Mouse (Mus musculus) heart, adult 11 months (tissue): ENCODE results near the gene Cdk2ap2.
"Not testable (repeated sequence)": the region's sequence is repeated elsewhere in the genome, so short reads cannot be mapped to it uniquely, and the experiment has no call there.

Source experiments
- DNase-seq: peaks from one replicate; pipeline ENCODE4 v3.0.0; 2022

Gene Cdk2ap2

DNA sequence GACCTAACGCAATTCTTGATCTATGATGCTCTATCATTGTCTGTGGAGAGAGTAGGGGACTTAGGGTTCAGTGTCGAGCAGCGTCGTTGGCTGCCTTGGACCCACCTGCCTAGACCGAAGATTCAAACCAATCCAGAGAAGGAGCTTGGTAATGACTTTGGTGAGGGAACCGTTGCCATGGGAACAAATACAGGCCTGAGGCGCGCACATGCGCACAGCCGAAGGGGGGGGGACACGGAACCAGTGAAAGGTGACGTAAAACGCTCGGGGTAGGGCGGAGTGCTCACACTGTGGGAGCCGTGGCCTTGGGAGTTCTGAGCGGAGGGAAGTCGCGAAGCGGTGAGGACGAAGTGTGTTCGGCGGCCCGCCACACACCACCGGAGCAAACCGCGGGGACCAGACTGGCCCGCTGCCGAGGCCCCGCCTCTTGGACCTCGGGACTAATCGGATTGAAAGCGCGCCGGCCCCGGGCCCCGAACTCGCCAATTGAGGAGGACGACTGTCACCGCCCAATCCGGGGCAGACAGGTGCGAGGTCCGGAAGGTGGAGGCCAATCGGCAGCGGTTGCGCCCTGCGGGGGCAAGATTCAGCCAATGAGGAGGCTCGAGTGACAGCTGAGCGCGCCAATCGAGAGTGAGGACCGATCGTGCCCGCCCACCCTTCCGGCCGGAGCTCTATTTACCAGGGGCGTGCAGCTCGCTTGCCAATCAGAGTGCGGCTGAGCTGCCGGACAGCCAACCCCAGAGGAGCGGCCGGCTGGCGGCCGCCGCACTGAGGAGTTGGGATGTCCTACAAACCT lies at the start of gene Cdk2ap2:
Cdk2ap2 (plus strand) TSS at position 541 of the 799 bp plus-strand sequence.
- peak; percentile 100 for DNase-seq

DNA sequence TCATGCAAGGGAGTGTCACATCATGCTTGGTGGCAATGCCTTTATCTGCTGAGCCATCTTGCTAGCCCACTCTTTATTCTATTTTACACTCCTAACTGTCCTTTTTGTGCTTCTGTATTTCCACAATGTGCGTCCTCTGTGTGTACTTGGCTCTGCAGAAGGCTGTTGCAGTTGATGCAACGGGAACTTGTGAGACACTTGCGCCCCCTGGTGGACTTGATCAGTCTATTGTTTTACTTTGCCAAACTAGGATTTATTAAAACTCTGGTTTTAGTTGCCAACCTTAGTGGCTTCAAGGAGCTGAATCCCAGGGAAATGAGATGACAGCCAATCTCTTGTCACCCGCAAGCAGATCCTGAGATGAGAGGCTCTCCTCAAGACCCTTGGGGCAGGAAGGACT lies 49.1 kb upstream of the Cdk2ap2 start:
- peak; percentile 94 for DNase-seq

DNA sequence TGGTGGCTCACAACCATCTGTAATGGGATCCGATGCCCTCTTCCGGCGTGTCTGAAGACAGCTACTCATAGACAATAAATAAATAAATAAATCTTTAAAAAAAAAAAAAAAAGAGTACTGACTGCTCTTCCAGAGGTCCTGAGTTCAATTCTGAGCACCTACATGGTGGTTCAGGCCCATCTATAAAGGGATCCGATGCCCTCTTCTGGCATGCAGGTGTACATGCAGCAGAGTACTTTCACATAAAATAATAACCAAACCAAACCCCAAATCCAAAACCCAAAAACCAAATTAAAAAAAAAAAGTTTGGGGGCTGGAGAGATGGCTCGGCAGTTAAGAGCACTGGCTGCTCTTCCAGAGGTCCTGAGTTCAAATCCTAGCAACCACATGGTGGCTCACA lies 47.9 kb upstream of the Cdk2ap2 start:
- DNase-seq = not testable (repeated sequence)

DNA sequence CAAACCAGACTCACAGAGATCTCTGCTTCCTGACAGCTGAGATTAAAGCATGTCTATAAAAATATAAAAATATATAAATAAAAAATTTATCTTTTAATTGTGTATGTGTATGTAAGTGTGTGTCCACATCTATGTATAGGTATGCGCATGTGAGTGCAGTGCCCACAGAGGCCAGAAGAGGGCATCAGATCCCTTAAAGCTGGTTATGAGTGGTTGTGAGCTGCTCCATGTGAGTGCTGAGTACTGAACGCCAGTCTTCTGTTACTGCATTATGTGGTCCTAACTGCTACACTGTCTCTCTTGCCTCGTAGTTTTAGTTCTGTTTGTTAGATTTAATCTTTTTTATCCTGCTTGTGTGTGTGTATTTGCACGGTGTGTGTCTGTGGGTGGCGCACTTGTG lies 46.0 kb upstream of the Cdk2ap2 start:
- DNase-seq = peak; percentile 87

DNA sequence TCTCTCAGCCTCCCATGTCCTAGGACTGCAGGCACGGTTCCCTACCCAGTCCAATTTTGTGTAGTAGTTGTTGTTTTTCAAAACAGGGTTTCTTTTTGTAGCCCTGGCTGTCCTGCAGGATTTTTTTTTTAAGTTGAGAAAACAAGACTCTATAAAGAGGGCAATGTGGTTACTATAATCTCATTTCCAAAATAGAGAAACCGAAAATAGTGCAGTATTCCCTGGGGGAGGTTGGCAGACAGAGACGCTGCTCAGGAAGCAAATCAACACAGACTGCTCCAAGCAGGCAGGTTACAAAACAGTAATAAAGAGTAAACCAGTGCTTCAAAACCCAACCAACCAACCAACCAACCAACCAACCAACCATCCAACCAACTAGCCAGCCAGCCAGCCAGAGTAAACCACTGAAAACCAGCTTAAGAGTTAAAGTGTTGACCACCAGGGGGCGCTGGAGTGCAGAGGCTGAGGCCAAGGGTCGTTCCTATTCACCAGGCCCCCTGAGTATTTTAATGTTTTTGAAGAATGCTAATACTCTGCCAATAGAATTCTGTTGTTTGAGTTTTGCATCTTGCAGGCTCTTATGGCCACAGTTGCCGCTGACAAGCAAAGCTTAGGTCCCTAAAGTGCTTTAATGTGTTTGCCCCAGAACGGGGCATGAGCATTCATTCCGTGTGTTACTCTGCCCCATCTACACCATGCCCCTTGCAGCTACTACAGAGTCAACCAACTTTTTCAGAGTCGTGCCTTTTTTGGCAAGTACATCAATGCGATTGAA lies 45.1 kb upstream of the Cdk2ap2 start:
- DNase-seq = peak; percentile 94

DNA sequence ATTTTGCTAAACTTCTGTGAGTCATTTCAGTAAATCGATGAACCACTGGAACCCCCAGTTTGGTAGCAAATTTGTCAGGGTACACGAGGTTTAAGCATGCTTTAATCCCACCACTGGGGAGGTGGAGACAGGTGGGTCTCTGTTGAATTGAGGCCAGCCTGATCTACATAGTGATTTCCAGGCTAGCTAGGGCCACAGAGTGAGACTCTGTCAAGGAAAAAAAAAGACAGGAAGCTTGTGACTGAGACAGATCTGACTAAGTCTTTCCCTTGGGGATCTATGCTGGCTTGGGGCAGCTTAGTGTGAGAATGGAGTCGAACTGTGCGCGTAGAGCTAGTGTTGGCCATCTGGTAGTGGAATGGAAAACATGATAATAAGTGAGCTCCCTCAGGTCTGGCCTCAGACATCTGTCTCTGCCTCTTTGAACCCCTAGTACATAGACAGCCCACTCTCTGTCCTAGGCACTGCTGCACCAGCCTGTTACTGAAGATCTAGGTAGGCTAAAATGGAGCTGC lies 44.4 kb upstream of the Cdk2ap2 start:
- DNase-seq = peak; percentile 89

DNA sequence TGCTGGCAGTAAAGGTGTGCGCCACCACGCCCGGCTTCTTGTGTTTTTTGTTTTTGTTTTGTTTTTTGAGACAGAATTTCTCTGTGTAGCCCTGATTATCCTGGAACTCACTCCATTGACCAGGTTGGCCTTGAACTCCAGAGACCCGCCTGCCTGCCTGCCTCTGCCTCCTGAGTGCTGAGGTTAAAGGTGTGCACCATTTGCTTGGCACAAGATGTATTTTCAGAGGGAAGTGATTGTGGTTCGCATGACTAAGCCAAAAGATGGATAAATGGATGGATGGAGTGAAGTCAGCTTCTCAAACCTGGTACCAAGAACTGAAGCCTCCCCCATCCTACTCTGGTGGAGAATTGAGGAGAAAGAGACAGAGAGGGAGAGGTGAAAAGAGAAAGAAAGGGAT lies 42.4 kb upstream of the Cdk2ap2 start:
- DNase-seq = peak; percentile 66

DNA sequence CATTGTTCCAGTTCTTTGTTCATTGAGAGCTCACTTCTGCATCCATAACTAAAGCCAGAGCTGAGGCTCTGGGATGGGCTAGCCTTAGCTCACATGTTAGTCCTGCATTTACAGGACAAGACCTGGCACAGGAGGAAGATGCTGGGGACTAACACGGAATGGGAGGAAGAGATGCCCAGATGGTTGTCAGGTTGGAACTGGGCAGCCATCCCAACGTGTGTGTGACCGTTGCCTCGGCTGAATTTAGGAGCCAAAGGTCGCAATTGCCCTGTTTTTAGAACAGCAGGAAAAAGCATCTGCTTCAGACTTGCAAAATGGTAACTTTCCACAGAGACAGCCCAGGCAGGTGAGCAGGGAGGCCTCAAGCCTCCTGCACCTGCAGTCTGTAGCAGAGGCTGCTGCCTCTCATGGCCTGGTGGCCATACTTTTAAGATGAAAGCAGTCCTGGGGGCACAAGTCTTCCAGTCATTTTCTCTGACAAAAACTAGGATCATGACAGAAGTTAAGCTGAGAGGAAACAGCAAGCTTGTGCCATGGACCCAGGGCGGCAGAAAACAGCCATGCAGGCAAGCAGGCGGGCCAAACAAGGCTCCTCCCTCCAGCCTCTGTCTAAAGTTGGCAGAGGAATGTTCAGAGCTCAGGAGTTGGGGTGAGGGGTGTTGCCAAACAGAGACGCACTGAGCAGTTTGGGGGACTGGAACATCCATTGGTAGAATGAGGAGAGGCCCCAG lies 41.6 kb upstream of the Cdk2ap2 start:
- DNase-seq = peak; percentile 82

DNA sequence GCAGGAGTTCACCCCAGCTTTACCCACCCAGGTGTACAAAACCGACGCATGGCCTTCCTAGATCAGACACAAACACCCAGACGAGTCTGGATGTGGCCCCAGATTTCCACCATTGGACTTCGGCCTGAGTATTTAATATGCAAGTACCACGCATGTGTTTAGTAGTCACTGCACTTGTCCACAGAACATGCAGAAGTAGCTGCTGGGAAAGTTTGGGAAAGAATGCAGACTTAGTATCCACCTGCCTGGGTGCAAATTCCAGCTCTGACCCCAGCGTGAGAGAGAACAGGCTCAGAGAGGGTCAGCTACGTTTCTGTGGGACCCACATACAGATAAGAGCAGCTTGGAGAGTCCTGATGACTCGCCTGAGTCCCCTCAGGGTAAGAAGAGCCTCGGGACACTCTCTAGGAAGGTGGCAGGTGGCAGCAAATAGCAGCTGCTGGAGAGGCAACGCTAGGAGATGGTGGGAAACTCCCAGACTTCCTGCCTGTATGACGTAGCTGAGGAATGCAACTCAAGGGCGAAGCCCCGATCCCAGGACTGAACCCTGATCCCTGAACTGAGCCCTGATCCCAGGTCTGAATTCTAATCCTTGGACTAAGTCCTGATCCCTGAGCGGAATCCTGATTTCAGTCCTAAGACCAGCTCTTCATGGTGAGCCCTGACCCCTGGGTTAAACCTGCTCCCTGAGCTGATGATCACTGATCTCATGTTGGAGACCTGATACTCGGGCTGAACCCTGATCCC lies 40.9 kb upstream of the Cdk2ap2 start:
- DNase-seq = no peak

DNA sequence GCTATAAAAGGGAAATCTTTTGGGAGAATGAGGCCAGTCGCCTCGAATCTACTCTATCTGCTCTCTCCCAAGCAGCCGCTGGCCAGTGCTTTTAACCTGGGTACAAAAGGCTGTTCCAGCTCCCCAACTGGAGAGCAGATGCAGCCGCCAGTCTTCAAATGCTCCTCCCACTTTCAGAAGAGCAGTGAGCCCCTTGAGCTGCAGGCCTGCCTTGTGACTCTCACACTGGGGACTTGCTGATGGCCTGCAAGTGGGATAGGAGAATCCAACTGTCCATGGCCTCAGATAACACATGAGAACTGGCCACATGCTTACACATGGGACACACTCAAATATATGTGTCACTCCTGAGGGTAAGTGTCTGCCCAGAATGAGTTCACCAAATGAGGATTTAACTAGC lies 40.3 kb upstream of the Cdk2ap2 start:
- DNase-seq = peak; percentile 96

DNA sequence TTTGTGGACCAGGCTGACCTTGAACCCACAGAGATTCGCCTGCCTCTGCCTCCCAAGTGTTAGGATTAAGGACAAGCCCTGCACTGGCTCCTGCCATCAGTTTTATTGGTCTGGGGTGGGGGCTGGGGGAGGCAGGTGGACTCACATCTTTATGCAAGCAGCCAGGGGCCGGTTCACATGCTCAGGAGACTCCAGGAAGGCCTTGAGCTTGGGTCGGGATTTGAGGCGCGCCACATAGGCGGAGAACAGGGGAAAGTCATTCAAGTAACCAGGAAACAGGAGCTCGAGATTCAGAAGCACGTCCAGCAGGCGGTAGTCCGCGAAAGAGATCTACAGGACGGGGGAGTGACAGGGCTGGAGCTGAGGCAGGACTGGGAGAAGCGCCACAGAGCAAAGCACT lies 39.6 kb upstream of the Cdk2ap2 start:
- DNase-seq = no peak

DNA sequence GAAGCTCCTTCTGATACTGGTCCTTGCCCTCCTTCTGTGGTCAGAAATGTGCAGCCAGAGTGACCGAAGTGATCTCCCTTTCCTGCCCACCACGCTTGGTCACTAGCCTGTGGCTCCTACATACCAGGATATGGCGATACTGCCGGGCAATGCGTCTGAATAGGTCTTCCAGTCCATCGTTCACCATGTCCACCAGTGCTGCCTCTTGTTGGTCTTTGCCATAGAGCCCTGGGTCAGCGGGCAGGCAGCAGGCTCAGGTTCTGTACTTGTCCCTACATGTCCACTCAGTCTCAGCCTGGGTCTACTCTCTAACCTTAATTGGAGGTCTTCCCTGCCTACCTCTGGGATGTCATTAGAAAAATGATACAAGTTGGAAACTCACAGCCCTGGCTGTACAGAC lies 39.0 kb upstream of the Cdk2ap2 start:
- DNase-seq = peak; percentile 78

DNA sequence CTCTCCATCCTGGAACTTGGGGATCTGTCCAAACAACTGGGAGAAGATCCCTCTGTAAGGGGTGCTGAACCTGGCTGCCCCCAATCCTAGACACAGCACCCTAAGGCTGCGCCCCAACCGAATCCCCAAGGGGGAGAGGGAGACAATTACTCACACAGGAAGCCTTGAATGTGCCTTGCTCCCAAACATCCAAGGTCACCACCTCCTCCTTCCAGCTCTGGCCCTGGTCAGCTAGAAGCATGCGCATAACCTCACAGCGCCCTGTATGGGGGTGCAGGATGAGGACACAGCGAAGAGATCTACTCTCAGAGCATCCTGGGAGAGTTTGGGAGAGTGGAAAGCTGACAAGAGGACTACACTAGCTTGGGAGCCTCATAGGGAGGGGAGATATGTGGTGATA lies 38.4 kb upstream of the Cdk2ap2 start:
- peak; percentile 88 for DNase-seq

DNA sequence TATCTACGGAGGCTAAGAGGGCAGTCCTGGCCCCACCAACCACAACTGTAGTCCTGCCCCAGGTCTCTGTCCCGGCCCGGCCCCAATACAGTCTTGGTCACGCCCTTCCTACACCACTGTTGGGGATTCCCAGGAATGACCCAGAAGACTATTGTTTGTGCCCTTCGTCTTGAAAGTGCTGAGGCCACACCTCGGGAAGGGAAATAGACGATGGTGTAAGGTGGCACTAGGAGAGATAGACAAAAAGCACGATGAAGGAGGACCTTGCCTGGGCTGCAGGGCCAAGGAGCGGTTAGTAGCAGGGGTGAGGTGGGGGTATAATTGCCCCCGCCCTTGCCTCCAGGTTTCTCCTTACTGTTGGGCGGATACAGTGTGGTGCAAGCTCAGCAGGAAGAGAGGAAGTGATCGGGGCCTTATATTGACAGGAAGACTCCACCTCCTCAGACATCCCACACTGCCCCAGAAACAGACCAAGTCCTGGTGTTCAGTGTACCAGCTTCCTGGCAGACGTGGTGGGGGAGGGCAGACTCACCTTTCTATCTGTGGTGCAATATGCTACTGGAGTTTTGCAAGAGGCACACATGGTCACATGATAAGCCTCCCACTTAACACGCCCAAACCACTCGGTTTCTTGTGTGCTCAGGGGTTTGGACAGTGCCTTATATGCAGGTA lies 37.8 kb upstream of the Cdk2ap2 start, which contains the start of gene Gstp3:
Gstp3 (minus strand) TSS at position 501 of the 672 bp plus-strand sequence.
- peak; percentile 85 for DNase-seq

DNA sequence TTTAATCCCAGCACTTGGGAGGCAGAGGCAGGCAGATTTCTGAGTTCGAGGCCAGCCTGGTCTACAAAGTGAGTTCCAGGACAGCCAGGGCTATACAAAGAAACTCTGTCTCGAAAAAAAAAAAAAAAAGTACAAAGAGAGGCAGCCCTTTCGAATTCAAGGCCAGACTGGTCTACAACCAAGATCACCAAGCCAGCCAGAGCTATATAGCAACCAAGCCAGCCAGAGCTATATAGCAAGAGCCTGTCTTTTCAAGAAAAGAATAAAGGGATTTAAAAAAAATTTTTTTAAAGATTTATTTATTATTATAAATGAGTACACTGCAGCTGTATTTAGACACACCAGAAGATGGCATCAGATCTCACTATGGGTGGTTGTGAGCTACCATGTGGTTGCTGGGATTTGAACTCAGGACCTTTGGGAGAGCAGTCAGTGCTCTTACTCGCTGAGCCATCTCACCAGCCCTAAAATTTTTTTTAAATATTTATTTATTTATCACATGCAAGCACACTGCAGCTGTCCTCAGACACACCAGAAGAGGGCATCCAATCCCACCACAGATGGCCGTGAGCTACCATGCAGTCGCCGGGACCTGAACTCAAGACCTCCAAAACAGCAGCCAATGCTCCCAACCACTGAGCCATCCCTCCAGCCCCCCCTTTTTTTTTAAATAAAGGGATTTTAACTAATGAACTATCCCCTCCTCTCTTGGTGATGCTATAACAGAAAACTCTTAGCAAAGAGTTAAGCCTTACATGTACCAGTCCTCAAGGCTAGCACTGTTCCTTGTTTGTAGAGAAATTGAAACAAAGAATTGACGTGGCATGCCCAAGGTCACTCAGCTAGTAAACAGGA lies 36.7 kb upstream of the Cdk2ap2 start:
- peak; percentile 58 for DNase-seq

DNA sequence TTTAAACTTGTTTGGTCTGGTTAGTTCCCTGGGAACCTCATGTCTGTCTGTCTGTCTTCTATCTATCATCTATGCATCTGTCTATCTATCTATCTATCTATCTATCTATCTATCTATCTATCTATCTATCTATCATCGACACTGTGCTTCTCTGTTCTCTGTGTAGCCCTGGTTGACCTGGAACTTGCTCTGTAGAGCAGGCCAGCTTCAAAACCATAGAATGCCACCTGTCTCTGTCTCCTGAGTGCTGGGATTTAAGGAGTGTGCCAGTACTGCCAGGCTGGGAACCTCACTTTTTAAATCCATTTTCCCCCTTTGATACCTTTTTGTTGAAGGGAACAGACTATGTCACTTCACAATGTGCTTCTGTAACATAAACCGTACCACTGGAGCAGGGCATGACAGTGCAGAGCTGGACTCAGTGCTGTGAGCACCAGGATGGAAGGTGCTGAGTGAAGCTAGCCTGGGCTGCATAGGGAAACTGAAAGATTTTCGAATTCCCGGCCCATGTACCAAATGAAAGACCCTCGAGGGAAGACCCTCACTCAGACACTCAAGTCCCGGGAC lies 36.0 kb upstream of the Cdk2ap2 start:
- peak; percentile 83 for DNase-seq

DNA sequence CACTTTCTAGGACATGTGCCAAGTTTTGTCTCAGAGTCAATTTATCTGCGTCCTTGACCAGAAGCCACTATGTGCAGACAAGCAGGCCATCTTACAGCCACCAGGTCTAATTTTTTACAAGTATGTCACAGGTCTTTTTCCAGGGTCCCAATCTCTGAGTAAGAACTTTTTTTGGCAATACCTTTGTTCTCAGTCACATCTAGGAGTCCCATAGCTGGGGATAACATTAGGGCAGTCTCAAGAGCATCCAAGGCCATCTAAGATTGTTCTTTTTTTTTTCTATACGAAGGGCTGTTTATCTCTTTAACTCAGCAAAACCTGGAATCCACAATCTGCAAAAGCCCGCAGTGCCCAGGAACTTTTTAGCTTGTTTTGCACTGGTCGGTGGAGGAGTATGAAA lies 33.6 kb upstream of the Cdk2ap2 start:
- peak; percentile 19 for DNase-seq

DNA sequence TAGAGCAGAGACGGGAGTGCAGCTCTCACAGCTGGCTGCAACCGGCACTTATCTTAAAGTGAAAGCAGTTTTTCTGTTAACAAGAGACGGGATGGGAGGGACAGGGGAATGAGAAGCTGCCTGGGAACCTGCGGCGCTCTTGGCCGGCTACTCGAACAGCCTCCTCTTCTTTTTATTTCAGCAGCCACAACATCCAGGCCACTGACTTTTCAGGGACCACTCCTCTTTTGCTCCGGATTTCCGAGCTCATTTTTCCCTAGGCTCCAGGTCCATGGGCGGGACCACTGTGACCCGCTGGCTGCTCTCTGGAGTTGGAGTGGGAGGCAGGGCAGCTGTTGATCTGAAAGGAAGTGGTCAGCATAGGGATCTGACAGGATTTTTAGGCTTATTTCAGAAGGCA lies 32.5 kb upstream of the Cdk2ap2 start:
- peak; percentile 95 for DNase-seq

DNA sequence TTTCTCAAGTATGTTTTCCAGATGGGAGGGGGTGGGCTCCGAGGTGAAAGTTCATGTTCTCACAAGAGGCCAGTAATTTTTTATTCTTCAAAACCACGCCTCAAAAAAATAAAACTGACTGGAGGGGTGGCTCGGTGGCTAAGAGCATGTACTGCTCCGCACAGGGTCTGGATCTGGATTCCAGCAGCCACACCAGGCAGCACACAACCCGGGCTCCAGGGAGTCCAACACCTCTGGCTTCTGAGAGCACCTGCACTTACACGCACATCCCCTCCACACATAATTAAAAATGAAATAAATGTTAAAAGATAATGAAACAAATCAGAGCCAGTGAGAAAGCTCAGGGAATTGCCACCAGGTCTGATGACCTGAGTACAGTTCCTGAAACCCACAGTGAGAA lies 30.7 kb upstream of the Cdk2ap2 start:
- peak; percentile 80 for DNase-seq

DNA sequence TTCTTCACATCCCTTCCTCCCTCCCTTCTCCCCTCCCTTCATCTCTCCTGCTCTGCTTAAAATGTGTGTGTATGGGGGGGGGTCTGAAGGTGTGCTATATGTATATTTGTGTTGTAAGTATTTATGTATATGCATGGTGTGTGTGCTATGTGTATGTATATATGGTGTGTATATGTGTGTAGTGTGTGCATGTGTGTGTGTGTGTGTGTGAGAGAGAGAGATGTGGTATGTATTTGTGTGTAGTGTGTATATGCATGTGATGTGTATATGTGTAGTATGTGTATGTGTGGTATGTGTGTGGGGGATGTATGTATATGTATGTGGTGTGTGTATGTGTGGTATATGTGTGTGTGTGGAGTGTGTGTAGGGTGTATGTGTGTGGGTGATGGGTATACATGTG lies 30.1 kb upstream of the Cdk2ap2 start:
- DNase-seq = no peak

DNA sequence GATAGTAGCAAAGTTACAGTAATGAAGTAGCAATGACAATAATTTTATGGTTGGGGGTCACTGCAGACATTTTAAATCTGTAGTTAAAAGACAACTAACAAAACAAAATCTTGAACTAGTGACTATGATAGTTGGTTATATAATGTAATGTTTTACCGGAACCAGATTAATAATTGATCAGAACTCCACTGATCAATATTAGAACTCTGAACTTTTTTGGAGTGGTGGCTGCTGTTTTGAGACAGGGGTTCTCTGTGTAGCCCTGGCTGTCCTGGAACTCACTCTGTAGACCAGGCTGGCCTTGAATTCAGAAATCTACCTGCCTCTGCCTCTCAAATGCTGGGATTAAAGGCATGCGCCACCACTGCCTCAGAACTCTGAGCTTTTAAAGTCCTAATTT lies 28.7 kb upstream of the Cdk2ap2 start:
- DNase-seq = peak; percentile 10
